Mouse (Mus musculus) embryonic stem cell, embryonic (primary cell): ENCODE data around the gene Gale.

Source experiments
- CTCF ChIA-PET, 4 experiments: fragments of 300-600 bp in 2 of 4; fragments of 350-600 bp in 2 of 4; sonication (Branson Sonifier 250); formaldehyde crosslinking; loops; one replicate each; lab custom pipeline; 2022; ENCODE audit warnings: inconsistent platforms in 2 of 4; lab: Charles Lee
- POLR2A ChIA-PET, 4 experiments: fragments of 300-600 bp in 2 of 4; fragments of 350-600 bp in 2 of 4; sonication (Branson Sonifier 250); formaldehyde crosslinking; loops; one replicate each; lab custom pipeline; 2022; ENCODE audit warnings: antibody characterized with exemption in 4 of 4, inconsistent platforms in 1 of 4; lab: Charles Lee

The Gale gene

GRCm38 (mm10) chr4:135970585-135970984 is 7.1 kb downstream of the Gale start:
- ChIA-PET CTCF (interaction anchor here in 1 of 4 experiments (0.8 kb wide), 1 partner anchor 50 kb away, joined by 3 read pairs; the partner anchor contains the start of gene Fuca1), POLR2A (interaction anchor here (0.5 to 8.1 kb wide), 8 partner anchors 9 to 144 kb away, joined by 3 to 78 read pairs (median 4); partner anchors contain the start of genes Pithd1 (in 3 of the 4) and Rpl11 (in 1 of the 4))

GRCm38 (mm10) chr4:135971805-135972555 is 8.5 kb downstream of the Gale start:
- ChIA-PET POLR2A (interaction anchor here (0.7 to 8.1 kb wide), 23 partner anchors 8 to 634 kb away, joined by 3 to 78 read pairs (median 5); partner anchors contain the start of genes Gale (in 4 of the 4), Pithd1 (in 3 of the 4), E2f2 (in 1 of the 4) and Rpl11 (in 1 of the 4)), CTCF (interaction anchor here (0.6 to 1.2 kb wide), 10 partner anchors 8 to 314 kb away, joined by 3 to 7 read pairs (median 3); partner anchors contain the start of genes Pithd1 (in 1 of the 4) and Rpl11 (in 1 of the 4))

GRCm38 (mm10) chr4:135972556-135972906 is 9.0 kb downstream of the Gale start, which contains the start of gene Lypla2:
TSS of gene Lypla2 (minus strand) at chr4:135972626.
- ChIA-PET CTCF (interaction anchor here (0.6 to 1.7 kb wide), 6 partner anchors 8 to 679 kb away, joined by 3 to 7 read pairs (median 3); partner anchors contain the start of genes Gale (in 1 of the 4) and Pithd1 (in 1 of the 4)), POLR2A (interaction anchor here (0.7 to 8.1 kb wide), 21 partner anchors 8 to 633 kb away, joined by 3 to 78 read pairs (median 5); partner anchors contain the start of genes Gale (in 4 of the 4) and Pithd1 (in 3 of the 4))

- ChIA-PET CTCF (interaction anchor here (0.5 to 1.7 kb wide), 7 partner anchors 9 to 680 kb away, joined by 3 to 7 read pairs (median 4); partner anchors contain the start of gene Gale (in 1 of the 4)), POLR2A (interaction anchor here (0.6 to 8.1 kb wide), 24 partner anchors 9 to 725 kb away, joined by 3 to 78 read pairs (median 5); partner anchors contain the start of genes Gale (in 4 of the 4), Pithd1 (in 3 of the 4) and Rpl11 (in 1 of the 4))
Measured at GRCm38 (mm10) chr4:135972911-135973811, 9.6 kb downstream of the Gale start.

- ChIA-PET CTCF (interaction anchor here in 1 of 4 experiments (0.5 to 1.2 kb wide), 2 partner anchors 10 to 284 kb away, joined by 3 read pairs; no protein-coding TSS in a partner anchor), POLR2A (interaction anchor here in 2 of 4 experiments (0.6 to 8.1 kb wide), 7 partner anchors 10 to 121 kb away, joined by 3 to 78 read pairs (median 4); partner anchors contain the start of genes Pithd1 (in 2 of the 2), Gale (in 1 of the 2) and Srsf10 (in 1 of the 2))
Measured at GRCm38 (mm10) chr4:135976146-135976545, 12.6 kb downstream of the Gale start.

GRCm38 (mm10) chr4:135980223-135980622 is 16.7 kb downstream of the Gale start:
- POLR2A ChIA-PET: interaction anchor here (0.5 to 2.9 kb wide), 10 partner anchors 8 to 282 kb away, joined by 3 to 11 read pairs (median 5); partner anchors contain the start of genes Gale (in 1 of the 4), Lypla2 (in 1 of the 4) and Rpl11 (in 1 of the 4)
- CTCF ChIA-PET: interaction anchor here in 3 of 4 experiments (0.6 to 1.2 kb wide), 4 partner anchors 8 to 32 kb away, joined by 3 to 7 read pairs (median 4); partner anchors contain the start of gene Lypla2 (in 1 of the 3)

- ChIA-PET CTCF (interaction anchor here in 1 of 4 experiments (0.6 kb wide), 1 partner anchor 95 kb away, joined by 3 read pairs; no protein-coding TSS in a partner anchor), POLR2A (interaction anchor here in 1 of 4 experiments (0.6 to 0.7 kb wide), 2 partner anchors 19 to 84 kb away, joined by 3 read pairs; no protein-coding TSS in a partner anchor)
Measured at GRCm38 (mm10) chr4:135981524-135982063, 18.1 kb downstream of the Gale start.

- CTCF ChIA-PET: interaction anchor here in 1 of 4 experiments (0.8 to 1.8 kb wide), 3 partner anchors 11 to 275 kb away, joined by 3 to 6 read pairs (median 3); no protein-coding TSS in a partner anchor
- POLR2A ChIA-PET: interaction anchor here in 3 of 4 experiments (0.6 to 6.3 kb wide), 11 partner anchors 12 to 107 kb away, joined by 3 to 78 read pairs (median 5); partner anchors contain the start of genes Gale (in 2 of the 3), Lypla2 (in 2 of the 3) and Rpl11 (in 1 of the 3)
Measured at GRCm38 (mm10) chr4:135984556-135984955, 21.0 kb downstream of the Gale start.

GRCm38 (mm10) chr4:135985193-135985592 is 21.7 kb downstream of the Gale start:
- POLR2A ChIA-PET: interaction anchor here in 2 of 4 experiments (0.6 to 6.3 kb wide), 16 partner anchors 11 to 110 kb away, joined by 3 to 78 read pairs (median 6); partner anchors contain the start of genes Gale (in 2 of the 2), Lypla2 (in 2 of the 2), Fuca1 (in 1 of the 2) and Rpl11 (in 1 of the 2)
- CTCF ChIA-PET: interaction anchor here in 1 of 4 experiments (0.6 kb wide), 1 partner anchor 54 kb away, joined by 6 read pairs; no protein-coding TSS in a partner anchor

- ChIA-PET POLR2A (interaction anchor here in 2 of 4 experiments (0.8 to 6.3 kb wide), 29 partner anchors 10 to 195 kb away, joined by 3 to 78 read pairs (median 6); partner anchors contain the start of genes Fuca1 (in 2 of the 2), Gale (in 2 of the 2), Lypla2 (in 2 of the 2) and Rpl11 (in 2 of the 2)), CTCF (interaction anchor here in 3 of 4 experiments (0.6 to 1.8 kb wide), 4 partner anchors 20 to 277 kb away, joined by 3 to 10 read pairs (median 3); no protein-coding TSS in a partner anchor)
Measured at GRCm38 (mm10) chr4:135985769-135986168, 22.2 kb downstream of the Gale start.

- CTCF ChIA-PET: interaction anchor here (0.5 to 1.8 kb wide), 14 partner anchors 8 to 304 kb away, joined by 3 to 11 read pairs (median 4); partner anchors contain the start of genes Fuca1 (in 1 of the 4) and Gale (in 1 of the 4)
- POLR2A ChIA-PET: interaction anchor here (0.5 to 6.3 kb wide), 52 partner anchors 10 to 1974 kb away, joined by 3 to 78 read pairs (median 4); partner anchors contain the start of genes Rpl11 (in 3 of the 4), Fuca1 (in 2 of the 4), Gale (in 2 of the 4) and Lypla2 (in 2 of the 4)
Measured at GRCm38 (mm10) chr4:135986301-135986942, 22.9 kb downstream of the Gale start.

GRCm38 (mm10) chr4:135986943-135987710 is 23.6 kb downstream of the Gale start, which contains the start of gene Pithd1:
TSS of gene Pithd1 (minus strand) at chr4:135987264.
- ChIA-PET CTCF (interaction anchor here (0.5 to 1.8 kb wide), 19 partner anchors 8 to 305 kb away, joined by 3 to 11 read pairs (median 3); partner anchors contain the start of genes Fuca1 (in 2 of the 4), Gale (in 1 of the 4) and Rpl11 (in 1 of the 4)), POLR2A (interaction anchor here (0.5 to 6.3 kb wide), 58 partner anchors 8 to 1974 kb away, joined by 3 to 78 read pairs (median 4); partner anchors contain the start of genes Rpl11 (in 4 of the 4), Lypla2 (in 3 of the 4), Fuca1 (in 2 of the 4) and Gale (in 2 of the 4))

GRCm38 (mm10) chr4:135987714-135988113 is 24.2 kb downstream of the Gale start:
- POLR2A ChIA-PET: interaction anchor here (0.6 to 6.3 kb wide), 37 partner anchors 9 to 635 kb away, joined by 3 to 78 read pairs (median 5); partner anchors contain the start of genes Rpl11 (in 4 of the 4), Lypla2 (in 3 of the 4), Gale (in 2 of the 4) and Eloa (in 1 of the 4)
- CTCF ChIA-PET: interaction anchor here in 3 of 4 experiments (0.5 to 1.8 kb wide), 11 partner anchors 9 to 279 kb away, joined by 3 to 11 read pairs (median 4); partner anchors contain the start of genes Fuca1 (in 1 of the 3), Gale (in 1 of the 3) and Rpl11 (in 1 of the 3)

GRCm38 (mm10) chr4:135993941-135994340 is 30.4 kb downstream of the Gale start:
- POLR2A ChIA-PET: interaction anchor here in 2 of 4 experiments (0.6 to 2.4 kb wide), 5 partner anchors 8 to 725 kb away, joined by 3 to 6 read pairs (median 5); partner anchors contain the start of gene Rpl11 (in 1 of the 2)
- CTCF ChIA-PET: interaction anchor here in 1 of 4 experiments (0.9 kb wide), 1 partner anchor 16 kb away, joined by 3 read pairs; no protein-coding TSS in a partner anchor
